Mouse (Mus musculus): ENCODE measurements around the gene H2al1c.
"Not testable (repeated sequence)": the region's sequence is repeated elsewhere in the genome, so short reads cannot be mapped to it uniquely, and the experiment has no call there.

H2al1c gene

GRCm38 (mm10) chrX:11305355-11305754 lies at the start of gene H2al1c:
Gene H2al1c (plus strand): TSS chrX:11305655.
- not testable (repeated sequence) for DNase-seq (ENCODE audit: low spot score in 2 of 2)

GRCm38 (mm10) chrX:11264918-11265317 lies 40.5 kb upstream of the H2al1c start:
- no peak for DNase-seq (ENCODE audit: low spot score in 2 of 2)

GRCm38 (mm10) chrX:11267791-11268190 lies 37.7 kb upstream of the H2al1c start:
- DNase-seq (ENCODE audit: low spot score in 2 of 2), result no peak

- peak in 1 of 2 experiments; percentile 12 for DNase-seq (ENCODE audit: low spot score in 2 of 2)
These were observed 36.4 kb upstream of the H2al1c start for GRCm38 (mm10) chrX:11269074-11269473.

GRCm38 (mm10) chrX:11273190-11273589 lies 32.3 kb upstream of the H2al1c start:
- DNase-seq (ENCODE audit: low spot score in 2 of 2), result no peak

- no peak for DNase-seq (ENCODE audit: low spot score in 2 of 2)
These were observed 28.4 kb upstream of the H2al1c start for GRCm38 (mm10) chrX:11277083-11277482.

DNA sequence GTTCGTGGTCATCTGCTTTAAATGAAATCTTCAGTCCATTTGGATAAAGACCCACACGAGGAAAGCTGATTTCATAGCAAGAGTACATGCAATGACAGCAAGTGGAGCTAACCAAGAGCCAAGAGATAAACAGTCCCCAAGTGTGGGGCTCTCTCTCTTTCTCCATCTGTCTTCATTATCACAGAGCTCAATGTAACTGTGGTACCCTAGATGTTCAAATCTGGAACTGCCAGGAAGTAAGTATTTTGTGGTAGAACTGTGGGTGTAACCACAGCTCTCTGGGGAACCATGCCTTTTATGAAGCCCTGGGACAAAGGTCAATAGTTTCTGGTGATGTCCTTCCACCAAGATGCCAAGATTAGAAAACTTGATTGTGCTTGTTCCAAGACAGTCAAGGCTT lies 24.7 kb upstream of the H2al1c start:
- DNase-seq (ENCODE audit: low spot score in 2 of 2), result no peak

DNA sequence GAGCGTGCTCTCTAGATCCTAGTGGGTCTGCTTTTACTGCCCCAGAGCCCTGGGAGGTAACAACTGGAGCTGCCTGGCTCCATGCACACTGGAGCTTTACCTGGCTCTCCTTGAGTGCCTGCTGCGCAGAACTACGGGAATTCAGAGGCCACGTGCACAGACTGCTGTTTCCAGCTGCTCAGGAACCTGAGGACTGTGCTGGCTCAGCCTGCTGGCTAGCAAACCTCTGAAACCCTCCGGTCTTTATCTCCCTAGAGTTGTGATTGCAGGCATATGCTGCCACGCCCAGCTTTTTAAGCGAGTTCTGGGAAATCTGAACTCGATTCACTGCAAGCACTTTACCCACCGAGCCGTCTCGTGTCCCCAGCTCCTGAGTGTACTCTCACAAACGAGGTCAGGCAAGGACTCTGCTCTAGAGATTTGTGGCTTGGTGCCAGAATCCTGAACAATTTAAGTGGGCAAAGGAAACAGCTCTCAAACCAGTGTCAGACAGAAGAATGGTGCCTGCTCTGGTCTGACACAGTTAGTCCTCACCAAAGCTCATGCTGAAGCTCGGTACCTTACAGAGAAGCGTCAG lies 17.1 kb upstream of the H2al1c start:
- DNase-seq (ENCODE audit: low spot score in 2 of 2), result no peak

- no peak for DNase-seq (ENCODE audit: low spot score in 2 of 2)
These were observed 16.2 kb upstream of the H2al1c start for GRCm38 (mm10) chrX:11289244-11289643.

GRCm38 (mm10) chrX:11298957-11299356 lies 6.5 kb upstream of the H2al1c start, which contains the start of gene H2al1a:
Gene H2al1a (plus strand): TSS chrX:11299257.
- not testable (repeated sequence) for DNase-seq (ENCODE audit: low spot score in 2 of 2)

GRCm38 (mm10) chrX:11302132-11302531 lies 3.3 kb upstream of the H2al1c start, which contains the start of gene H2al1b:
Gene H2al1b (plus strand): TSS chrX:11302432.
- not testable (repeated sequence) for DNase-seq (ENCODE audit: low spot score in 2 of 2)

DNA sequence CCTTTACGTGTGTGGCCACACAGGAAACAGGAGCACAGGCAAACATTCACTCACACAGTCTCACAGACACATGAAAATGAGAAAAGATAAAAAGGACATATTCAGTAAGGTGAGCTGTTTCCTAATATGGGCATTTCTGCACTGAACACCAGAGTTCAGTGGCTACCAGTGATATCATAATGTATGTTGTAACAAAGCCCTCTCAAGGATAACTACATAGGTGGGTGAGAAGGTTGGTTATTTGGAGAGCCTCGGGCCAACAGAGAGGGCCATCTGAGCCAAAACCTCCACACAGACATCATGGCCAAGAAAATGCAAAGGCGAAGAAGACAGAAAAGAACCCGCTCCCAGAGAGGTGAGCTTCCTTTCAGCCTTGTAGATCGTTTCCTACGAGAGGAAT lies 3.1 kb downstream of the H2al1c start, which contains the start of gene H2al1d:
TSS of gene H2al1d (plus strand) at position 301 of the 400 bp plus-strand sequence.
- not testable (repeated sequence) for DNase-seq (ENCODE audit: low spot score in 2 of 2)

DNA sequence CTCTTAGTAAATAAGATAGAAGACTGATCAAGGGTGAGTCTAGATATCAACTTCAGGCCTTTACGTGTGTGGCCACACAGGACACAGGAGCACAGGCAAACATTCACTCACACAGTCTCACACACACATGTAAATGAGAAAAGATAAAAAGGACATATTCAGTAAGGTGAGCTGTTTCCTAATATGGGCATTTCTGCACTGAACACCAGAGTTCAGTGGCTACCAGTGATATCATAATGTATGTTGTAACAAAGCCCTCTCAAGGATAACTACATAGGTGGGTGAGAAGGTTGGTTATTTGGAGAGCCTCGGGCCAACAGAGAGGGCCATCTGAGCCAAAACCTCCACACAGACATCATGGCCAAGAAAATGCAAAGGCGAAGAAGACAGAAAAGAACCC lies 6.2 kb downstream of the H2al1c start, which contains the start of gene H2al1e:
TSS of gene H2al1e (plus strand) at position 301 of the 400 bp plus-strand sequence.
- DNase-seq (ENCODE audit: low spot score in 2 of 2), result not testable (repeated sequence)

DNA sequence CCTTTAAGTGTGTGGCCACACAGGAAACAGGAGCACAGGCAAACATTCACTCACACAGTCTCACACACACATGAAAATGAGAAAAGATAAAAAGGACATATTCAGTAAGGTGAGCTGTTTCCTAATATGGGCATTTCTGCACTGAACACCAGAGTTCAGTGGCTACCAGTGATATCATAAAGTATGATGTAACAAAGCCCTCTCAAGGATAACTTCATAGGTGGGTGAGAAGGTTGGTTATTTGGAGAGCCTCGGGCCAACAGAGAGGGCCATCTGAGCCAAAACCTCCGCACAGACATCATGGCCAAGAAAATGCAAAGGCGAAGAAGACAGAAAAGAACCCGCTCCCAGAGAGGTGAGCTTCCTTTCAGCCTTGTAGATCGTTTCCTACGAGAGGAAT lies 9.4 kb downstream of the H2al1c start, which contains the start of gene H2al1f:
TSS of gene H2al1f (plus strand) at position 301 of the 400 bp plus-strand sequence.
- DNase-seq (ENCODE audit: low spot score in 2 of 2), result not testable (repeated sequence)

- not testable (repeated sequence) for DNase-seq (ENCODE audit: low spot score in 2 of 2)
These were observed 12.5 kb downstream of the H2al1c start, which contains the start of gene H2al1g for GRCm38 (mm10) chrX:11317956-11318355. Gene H2al1g (plus strand): TSS chrX:11318256.

DNA sequence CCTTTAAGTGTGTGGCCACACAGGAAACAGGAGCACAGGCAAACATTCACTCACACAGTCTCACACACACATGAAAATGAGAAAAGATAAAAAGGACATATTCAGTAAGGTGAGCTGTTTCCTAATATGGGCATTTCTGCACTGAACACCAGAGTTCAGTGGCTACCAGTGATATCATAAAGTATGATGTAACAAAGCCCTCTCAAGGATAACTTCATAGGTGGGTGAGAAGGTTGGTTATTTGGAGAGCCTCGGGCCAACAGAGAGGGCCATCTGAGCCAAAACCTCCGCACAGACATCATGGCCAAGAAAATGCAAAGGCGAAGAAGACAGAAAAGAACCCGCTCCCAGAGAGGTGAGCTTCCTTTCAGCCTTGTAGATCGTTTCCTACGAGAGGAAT lies 15.7 kb downstream of the H2al1c start, which contains the start of gene H2al1h:
TSS of gene H2al1h (plus strand) at position 301 of the 400 bp plus-strand sequence.
- not testable (repeated sequence) for DNase-seq (ENCODE audit: low spot score in 2 of 2)

- DNase-seq (ENCODE audit: low spot score in 2 of 2), result not testable (repeated sequence)
These were observed 18.9 kb downstream of the H2al1c start, which contains the start of gene H2al1i for GRCm38 (mm10) chrX:11324359-11324758. Gene H2al1i (plus strand): TSS chrX:11324659.

- not testable (repeated sequence) for DNase-seq (ENCODE audit: low spot score in 2 of 2)
These were observed 22.1 kb downstream of the H2al1c start, which contains the start of gene H2al1j for GRCm38 (mm10) chrX:11327522-11327921. Gene H2al1j (plus strand): TSS chrX:11327822.

- no peak for DNase-seq (ENCODE audit: low spot score in 2 of 2)
These were observed 40.3 kb downstream of the H2al1c start for GRCm38 (mm10) chrX:11345762-11346161.

GRCm38 (mm10) chrX:11346756-11347155 lies 41.3 kb downstream of the H2al1c start:
- no peak for DNase-seq (ENCODE audit: low spot score in 2 of 2)

Measured in frontal cortex, postnatal 36 days (tissue).